Mouse (Mus musculus) adrenal gland, postnatal 14 days (tissue): ENCODE measurements around the gene Elmo3. TPM values are rescaled to one million over a fixed set of nuclear protein-coding genes. Genes with fewer than 3 reads are reported as not detected.

Source experiments
- DNase-seq: peaks from one replicate; pipeline ENCODE4 v3.0.0; 2021; ENCODE audit warnings: mixed read lengths
- long read RNA-seq, 2 experiments: library from polyadenylated mRNA; stranded (forward); transcript quantifications; one replicate each; pipeline ENCODE4 v2.0.0; 2021
- total RNA-seq: library from RNA; stranded (reverse); gene quantifications from 2 replicates; pipeline ENCODE4 v1.2.3, GENCODE M21; 2021

The Elmo3 gene
- 3.9 and 5.0 TPM in 2 replicates for total RNA-seq
- long read RNA-seq, experiment 1, transcript Elmo3-201 (20 exons, 3,189 nt): major isoform, 5 of 11 reads
- long read RNA-seq, experiment 1, partial matches to known transcripts: 1 of 11 reads
- long read RNA-seq, experiment 1, other reads (novel, unspliced or antisense): 4 of 11 reads
- long read RNA-seq, experiment 2, partial matches to known transcripts: 2 of 10 reads
- long read RNA-seq, experiment 2, other reads (novel, unspliced or antisense): 5 of 10 reads

DNA sequence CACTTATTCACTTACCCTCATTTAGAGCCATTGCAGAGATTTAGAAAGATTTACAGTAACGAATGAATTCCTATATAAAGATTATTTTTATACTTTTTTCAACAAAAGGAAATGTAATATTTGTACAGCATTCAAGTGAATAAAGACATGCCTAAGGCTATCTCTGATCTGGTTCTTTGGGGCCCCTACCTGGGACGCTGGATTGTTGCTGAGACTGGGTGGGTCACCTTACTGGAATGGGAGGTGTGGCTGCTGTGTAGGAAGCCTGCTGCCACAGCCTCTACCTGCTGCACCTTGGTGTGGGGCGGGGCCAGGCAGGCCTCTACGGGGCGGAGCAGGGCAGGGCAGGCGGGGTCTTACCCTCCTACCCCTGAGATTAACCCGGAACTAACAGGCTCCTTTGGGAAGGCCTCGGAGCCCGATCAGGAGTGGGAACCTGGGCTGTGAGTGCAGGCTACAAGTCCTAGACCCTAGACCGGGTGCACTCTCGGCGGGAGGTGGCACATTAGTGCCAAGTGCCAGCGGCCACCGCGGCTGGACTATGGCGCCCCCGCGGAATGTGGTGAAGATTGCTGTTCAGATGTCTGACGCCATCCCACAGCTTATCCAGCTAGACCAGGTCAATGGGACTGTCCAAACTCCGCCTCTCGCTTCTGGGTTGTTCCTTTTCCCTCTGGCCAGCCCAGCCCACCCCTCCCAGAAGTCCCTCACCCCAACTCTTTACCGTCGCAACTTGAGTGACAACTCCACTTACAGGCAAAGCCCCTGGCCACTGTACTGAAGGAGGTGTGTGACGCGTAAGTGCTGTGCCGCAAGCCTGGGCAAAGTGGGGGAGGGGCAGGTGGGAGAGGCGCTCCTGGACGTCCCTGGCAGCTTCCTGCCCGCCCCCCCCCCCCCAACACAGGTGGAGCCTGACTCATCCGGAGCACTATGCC lies at the start of gene Elmo3:
Gene Elmo3 (plus strand): TSS at position 391 of the 935 bp plus-strand sequence.
- DNase-seq: peak; percentile 83

DNA sequence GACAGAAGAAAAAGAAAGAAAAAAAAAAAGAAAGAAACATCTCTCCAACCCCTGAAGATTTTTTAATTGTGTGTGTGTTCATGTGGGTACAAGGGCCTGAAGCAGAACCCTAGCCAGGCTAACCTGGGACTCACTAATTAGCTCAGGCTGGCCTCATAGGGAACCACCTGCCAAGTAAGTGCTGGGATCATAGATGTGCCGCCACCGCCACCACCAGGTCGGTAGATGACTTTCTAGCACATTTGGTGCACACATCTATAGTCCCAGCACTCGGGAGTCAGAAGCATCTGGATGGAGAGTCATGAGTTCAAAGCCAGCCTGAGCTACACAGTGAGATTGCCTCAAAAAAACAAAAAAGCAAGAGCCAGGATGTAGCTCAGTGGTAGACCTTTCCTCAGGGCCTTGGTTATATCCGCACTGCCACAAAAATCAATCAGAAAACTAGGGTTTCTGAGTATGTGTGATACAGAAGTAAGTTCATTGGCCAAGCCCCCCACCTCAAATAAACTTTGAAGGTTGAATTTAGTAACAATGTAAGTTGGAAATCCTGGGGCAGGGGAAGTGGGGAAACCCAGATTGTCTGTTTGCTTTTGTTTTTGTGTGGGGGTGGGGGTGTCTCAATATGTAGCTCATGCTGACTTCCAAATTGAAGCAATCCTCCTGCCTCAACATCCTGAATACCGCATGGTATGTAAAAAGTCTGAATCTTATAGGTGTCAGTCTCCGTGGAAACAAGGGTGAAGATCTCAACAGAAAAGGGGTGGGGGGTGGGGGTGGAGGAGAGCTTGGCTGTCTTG lies 47.9 kb upstream of the Elmo3 start:
- no peak for DNase-seq

DNA sequence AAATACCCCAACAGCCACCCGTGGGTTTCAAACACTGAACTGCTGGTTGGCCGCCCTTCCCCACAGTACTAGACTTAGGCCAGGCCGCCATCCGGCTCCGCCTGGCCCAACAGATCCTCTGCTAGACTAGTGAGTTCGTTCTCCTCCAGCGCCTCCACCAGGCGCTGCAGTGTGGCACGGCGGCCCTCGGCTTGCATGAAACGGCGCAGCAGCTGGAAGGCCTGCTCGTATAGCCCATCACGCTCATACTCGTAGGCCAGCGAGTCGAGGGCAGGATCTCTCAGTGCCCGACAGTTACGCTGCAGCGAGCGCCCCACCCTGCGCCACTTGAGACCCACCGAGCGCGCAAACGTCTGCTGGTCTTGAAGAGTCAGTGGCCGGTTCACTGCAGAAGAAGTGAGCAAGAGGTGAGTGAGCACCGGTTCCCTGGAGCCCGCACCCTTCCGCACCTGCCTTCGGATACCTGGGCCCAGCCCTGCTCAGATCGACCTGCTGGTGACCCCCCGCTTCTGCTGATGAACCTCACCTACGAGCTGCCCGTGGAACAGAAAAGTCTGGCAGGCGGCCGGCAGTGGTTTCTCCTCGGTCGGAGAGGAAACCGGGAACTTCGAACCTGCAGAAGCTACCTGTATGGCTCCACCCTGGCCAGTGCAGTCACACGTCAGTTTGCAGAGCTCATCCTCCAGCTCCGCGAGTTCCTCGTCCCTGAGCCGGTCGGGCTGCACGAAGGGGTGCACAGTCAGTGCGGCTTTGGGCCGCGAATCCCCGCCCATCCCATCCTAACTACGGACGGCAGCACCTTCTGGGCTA lies 46.3 kb upstream of the Elmo3 start:
- DNase-seq: peak; percentile 21

DNA sequence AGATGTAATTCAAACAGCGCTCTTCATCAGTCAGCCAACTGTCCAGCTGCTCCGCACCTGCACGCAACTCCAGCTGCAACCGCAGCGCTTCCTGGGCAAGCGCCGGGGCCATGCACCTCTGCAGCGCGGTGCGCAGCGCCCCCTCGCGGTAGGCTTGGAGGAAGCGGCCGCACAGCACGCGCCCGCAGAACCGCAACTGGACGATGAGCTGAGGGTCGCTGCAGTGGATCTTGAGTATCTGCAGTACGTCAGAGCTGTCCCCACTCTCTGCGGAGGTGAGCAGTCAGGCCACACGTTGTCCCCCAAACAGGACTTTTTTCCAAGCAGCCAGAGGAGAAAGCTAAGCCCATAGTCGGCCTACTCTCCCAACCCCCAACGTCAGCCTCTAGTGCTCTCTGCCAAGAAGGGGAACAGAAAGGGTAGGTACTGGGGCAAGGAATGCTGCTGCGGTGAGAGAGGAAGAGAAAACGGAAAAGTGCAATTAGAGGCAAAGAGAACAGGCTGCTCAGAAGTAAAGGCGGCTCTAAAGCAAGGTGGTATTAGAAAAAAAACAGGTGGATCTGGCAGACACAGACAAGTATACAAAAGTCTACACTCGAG lies 45.6 kb upstream of the Elmo3 start:
- DNase-seq: peak; percentile 90

DNA sequence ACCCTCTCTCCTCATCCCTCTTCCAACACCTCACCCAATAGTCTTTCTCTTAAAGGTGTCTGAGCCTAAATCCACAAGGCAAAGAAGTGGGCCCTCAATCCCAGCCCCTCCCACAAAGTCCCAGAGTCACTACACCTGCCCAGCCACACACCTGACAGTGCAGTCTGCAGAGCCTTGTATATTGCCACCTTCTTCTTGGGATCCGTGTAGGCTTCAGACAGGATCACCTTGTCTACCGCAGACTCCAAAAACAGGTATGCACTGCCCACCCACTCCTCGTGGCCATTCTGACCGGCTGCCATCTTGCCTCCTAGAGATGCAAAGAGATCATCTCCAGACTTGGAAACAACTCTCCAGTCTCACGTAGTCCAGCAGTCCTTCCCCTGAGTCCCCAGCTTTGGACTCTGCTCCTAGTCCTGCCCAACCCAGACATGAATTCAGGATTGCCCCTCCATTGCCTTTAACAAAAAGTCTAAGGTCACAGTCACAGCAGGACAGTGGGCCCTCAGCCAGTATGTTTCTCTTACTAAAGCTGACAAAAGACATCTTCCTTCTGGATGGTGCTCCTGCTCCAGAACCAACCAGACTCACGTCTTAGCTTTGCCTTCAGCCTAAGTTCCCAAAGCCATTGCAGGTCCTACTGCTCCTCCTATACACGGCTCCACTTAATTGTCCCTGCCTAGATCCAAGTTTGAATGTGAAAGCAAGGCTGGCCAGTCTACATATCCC lies 44.9 kb upstream of the Elmo3 start:
- no peak for DNase-seq

DNA sequence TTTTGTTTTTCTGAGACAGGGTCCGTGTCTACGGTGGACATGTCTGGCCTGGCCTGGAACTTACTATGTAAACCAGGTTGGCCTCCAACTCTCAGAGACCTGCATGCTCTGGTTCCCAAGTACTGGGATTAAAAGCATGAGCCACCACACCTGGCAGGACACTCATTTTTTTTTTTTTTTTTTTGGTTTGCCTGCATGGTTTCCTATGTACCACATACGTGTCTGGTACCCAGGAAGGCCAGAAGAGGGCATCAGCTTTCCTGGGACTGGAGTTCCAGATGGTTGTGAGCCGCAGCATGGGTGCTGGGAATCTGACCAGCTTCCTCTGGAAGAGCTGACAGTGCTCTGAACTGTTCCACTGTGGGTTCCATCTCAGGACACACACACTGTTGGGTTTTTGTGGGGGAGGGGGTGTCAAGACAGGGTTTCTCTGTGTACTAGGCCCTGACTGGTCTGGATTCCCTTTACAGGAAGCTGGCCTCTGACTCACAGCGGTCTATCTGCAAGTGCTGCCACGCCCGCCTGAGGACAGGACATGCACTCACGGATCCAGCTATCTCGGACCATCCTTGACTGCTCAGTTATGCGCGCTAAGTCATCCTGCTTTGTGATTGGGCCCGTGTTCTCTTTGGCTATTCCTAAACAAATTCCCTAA lies 43.9 kb upstream of the Elmo3 start:
- no peak for DNase-seq

DNA sequence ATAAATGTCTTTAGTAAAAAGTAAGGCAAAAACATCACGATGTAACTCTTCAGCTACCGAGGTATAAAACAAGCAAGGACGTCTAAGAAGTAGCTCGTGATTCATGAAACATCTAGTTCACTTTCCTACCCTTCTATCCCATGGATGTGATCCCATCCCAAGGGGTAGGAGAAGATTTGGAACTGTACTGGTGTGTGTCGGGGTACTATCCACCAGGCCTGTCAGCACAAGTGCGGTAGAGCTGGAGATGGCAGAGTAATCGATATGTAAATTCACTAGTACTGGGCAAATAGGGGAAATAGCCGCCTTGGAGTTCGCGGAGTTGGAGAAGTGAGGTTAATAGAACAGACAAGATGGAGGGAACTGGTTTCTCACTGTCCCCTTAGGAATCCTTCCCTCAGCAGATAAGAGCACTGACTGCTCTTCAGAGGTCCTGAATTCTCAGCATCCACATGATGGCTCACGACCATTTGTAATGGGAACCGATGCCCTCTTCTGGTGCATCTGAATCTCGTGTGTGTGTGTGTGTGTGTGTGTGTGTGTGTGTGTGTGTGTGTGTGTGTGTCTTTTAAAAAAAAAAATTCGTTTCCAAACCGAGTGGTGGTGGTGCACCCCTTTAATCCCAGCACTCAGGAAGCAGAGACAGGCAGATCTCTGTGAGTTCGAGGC lies 42.0 kb upstream of the Elmo3 start:
- no peak for DNase-seq

DNA sequence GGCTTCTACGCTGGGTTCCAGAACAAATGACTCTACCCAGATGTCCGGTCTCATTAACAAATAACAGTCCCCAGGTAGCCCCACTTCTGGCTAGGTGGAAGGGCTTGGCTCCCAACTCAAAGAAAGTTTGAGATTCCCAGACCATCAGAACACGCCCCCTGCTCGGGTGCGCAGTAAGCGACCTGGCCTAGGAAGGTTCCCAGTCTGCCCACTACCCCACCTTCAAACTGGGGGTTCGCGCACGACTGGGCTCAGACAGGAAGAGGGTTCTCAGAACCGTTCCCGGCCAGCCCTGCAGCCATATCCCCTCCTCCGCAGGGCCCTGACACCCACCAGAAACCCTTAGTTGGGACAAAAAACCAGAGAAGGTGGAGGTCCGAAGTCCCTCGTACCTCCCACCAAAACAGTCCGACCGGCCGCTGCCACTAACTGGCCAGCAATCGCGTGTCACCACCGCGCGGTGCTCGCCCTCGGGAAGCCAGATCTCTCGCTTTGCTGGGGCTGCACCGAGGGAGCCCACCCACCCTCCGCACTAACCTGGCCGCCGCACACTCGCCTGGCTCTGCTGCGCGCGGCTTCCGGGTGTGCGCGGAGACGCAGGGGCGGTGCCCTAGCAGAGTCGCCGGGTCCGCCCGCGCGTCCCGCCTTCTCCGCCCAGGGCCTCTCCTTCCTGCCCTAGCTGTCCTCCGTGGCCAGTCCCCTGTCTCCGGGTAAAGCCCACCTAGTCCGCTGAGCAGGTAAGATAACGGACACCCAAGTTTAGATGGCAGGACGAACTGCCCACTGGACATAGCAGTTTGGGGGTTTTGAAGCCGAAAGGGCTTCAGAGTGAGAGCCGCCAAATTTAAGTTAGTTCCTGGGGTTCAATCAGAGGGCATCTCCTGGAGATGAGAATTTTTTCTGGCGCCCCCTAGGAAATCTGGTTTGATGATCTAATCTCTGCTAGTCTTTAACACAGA lies 41.1 kb upstream of the Elmo3 start, which contains the start of the genes Tradd and Fbxl8:
Gene Tradd (minus strand): TSS at position 586 of the 959 bp plus-strand sequence.
Gene Fbxl8 (plus strand): TSS at position 625 of the 959 bp plus-strand sequence.
- DNase-seq: peak; percentile 88

DNA sequence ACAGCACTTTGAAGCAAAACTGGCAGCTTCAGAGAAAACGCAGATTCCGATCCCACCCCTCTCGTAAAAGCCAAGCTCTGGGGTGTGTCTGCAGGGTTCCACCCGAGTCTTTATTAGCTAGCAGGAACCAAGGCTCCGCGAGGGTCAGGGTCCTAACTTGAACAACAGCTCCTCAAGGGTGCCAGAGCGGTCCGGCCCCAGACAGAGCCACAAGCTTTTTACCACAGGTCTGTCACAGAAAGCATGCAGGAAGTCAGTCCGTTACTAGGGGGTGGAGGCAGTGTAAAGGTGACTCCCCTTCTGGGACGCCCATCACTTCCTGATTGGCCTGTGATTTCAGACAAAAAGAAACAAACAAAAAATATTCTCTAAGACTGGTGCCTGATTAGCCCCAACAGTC lies 40.3 kb upstream of the Elmo3 start:
- DNase-seq: no peak

DNA sequence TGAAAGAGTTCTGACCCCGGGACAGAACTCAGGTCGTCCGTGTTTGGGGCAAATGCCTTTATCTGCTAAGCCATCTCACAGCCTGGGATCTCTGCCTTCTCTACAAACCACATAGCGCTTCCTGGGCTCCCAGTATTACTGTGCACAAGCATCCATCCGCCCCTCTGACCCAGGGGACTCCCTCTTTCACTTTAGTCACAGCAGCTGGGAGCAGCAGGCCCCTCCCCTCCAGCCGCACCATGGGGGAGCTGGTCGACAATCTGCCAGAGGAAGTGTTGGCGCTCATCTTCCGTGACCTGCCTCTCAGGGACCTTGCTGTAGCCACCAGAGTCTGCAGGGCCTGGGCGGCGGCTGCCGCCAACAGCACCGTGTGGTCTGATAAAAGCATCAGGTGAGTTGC lies 38.6 kb upstream of the Elmo3 start:
- no peak for DNase-seq

DNA sequence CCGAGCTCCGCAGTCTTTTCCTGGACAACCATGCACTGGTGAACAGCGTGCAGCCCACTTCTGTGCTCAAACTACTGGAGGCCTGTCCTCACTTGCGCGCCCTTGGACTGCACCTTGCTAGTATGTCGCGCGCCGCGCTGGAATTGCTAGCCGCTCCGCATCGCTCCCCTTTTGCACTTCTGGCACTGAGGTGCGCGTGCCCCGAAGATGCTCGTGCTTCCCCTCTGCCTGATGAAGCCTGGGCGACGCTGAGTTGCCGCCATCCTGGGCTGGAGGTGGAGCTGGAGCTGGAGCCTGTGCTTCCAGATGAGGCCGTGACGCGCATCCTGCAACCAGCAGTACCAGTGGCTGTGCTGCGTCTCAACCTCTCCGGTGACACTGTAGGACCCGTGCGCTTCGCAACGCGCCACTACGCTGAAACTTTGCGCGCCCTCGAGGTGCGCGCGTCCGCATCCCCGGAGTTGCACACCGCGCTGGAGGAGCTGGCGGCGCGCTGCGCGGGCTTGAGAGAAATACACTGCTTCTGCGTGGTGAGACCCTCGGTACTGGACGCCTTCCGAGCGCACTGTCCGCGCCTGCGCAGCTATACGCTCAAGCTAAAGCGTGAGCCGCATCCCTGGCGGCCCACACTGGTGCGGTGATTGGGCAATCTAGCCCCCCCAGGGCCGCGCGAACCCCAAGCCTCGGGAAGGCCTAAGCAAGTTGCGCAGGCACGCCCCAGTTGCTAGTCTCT lies 36.9 kb upstream of the Elmo3 start:
- DNase-seq: peak; percentile 47

DNA sequence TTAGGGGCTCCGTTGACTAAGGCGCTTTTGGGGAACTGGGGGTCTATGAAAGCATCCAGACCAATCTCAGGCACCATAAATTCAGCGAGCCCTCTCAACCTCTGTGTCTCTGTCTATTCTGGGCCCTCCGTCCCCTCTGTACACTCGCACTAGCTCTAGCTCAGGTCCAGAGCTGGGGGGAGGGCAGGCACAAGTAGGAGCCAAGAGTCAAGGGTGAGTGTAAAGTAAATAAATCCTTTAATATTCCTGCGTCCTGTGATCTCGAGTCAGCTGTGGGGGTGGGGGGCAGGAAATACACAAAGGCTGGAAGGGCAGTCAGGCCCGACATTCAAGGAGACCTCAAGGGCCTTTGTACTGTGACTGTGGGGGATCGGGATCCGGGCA lies 36.3 kb upstream of the Elmo3 start:
- DNase-seq: peak; percentile 46

DNA sequence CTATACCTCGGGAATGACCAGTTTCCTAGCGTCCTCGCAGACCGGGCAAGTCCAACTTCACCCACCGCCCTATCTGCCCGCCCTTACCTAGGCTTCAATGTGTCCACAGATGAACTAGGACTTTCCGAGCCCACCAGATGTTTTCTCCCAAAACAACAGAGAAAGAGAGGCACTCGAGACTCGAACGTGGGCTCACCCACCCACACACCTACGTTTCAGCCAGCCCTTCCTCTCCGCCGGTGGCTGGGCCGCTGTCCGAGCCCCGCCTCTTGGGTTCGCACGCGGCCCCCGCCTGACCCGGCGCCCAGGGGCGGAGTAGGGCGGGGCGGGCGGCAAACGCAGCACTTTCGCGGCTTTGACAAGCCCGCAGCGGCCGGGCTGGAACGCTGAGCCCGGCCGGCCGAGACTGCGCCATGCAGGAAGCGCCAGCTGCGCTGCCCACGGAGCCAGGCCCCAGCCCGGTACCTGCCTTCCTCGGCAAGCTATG lies 35.9 kb upstream of the Elmo3 start, which contains the start of gene Hsf4:
Gene Hsf4 (plus strand): TSS at position 341 of the 487 bp plus-strand sequence.
- peak; percentile 78 for DNase-seq

DNA sequence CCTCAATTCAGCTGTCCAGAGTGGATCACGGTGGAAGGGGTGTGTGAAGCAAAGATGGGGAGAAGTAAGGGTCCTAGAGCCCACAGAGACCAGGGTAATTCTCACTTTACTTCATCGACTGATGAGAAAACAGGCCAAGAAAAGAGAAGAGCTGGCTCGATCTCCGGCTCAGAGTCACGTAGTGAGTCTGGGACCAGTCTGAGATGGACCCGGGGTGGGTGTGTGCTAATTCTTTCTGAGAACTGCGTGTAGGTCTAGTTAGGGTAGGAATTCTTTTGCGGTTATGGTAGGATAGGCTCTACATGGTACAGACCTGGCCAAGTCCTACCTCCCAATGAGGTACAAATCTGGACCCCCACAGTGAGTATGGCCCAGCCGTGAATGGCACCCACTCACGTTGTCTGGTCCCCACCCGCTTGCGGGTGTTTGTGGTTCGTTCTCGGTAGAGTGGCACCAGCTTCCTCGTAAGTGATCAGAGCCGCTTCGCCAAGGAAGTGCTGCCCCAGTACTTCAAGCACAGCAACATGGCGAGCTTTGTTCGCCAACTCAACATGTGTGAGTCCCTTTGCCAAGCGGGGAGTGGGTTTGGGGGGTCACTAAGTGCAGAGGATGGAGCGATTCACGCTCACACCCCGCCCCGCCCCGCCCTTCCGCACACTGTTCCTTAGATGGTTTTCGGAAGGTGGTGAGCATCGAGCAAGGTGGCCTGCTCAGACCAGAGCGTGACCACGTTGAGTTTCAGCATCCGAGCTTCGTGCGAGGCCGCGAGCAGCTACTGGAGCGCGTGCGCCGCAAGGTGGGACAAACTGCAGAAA lies 35.1 kb upstream of the Elmo3 start:
- no peak for DNase-seq

DNA sequence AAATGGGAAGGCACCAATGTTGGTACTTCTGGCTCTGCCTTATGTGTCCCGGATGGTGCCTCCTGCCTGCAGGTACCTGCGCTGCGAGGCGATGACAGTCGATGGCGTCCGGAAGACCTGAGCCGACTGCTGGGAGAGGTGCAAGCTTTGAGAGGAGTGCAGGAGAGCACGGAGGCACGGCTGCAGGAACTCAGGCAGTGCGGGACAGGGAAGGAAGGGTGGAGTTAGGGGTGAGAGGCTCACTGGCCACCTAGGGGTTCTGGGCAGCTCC lies 34.5 kb upstream of the Elmo3 start:
- DNase-seq: no peak

DNA sequence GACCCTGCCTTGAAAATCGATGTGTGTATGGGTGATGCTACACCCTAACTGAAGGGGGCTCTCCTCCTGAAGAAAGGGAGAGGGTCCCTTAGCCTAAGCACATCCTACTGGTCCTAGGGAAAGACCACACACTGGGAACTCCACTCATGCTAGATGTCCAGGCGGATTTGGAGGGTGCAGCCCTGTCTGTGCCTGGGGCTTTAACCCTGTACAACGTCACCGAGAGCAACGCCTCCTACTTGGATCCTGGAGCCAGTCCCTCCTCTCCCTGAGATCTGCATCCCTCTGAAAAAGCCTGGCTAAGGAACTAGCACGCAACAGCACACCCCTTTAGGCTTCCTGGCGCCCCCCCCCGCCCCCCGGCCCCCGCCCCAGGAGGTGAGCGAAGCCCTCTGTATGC lies 30.0 kb upstream of the Elmo3 start:
- DNase-seq: no peak

DNA sequence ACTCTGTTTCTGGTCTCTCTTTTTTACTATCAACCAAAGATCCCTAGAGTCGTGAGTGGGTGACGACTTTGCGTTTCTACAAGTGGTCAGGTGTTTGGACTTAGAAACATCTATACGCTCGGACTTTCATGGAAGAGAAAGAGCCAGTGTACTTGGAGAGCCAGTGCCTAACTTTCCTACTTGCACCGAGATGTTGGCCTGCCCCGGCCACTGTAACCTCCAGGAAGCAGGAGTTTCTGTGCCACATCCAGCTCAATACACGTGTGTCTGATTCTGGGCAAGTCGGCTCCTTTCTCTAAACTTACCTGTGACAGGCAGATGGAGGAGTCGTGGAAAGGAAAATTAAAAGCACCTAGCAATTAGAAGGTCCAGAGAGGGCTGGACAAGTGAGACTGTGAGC lies 29.6 kb upstream of the Elmo3 start, which contains the start of gene Nol3:
Gene Nol3 (plus strand): TSS at position 301 of the 400 bp plus-strand sequence.
- no peak for DNase-seq
